Mouse (Mus musculus) midbrain, postnatal 0 days (tissue): ENCODE data around the gene Tmem145. TPM values are rescaled to one million over a fixed set of nuclear protein-coding genes. Genes with fewer than 3 reads are reported as not detected.

Experiments used
- ATAC-seq: fragments of 200-750 bp; cut with Nextera tagmentation; 2 replicates; pipeline ENCODE4 v1.8.0; 2017; ENCODE audit warnings: moderate number of reproducible peaks, mild to moderate bottlenecking, moderate TSS enrichment, moderate library complexity; ENCODE audit not compliant: low FRiP score
- DNase-seq: peaks from one replicate; pipeline ENCODE4 v3.0.0-alpha.2; 2015; ENCODE audit warnings: low spot score
- H3K27ac ChIP-seq: fragments of 300-500 bp; sonication (generic); 2 replicates; pipeline ENCODE4 v1.5.1; 2014; ENCODE audit warnings: low read depth, mild to moderate bottlenecking, low read length, mixed read lengths
- H3K27me3 ChIP-seq: fragments of 300-500 bp; sonication (generic); 2 replicates; pipeline ENCODE4 v1.6.1; 2014; ENCODE audit warnings: low read length, control low read depth, mixed read lengths; ENCODE audit not compliant: insufficient read depth
- H3K36me3 ChIP-seq: fragments of 300-500 bp; sonication (generic); 2 replicates; pipeline ENCODE4 v1.6.1; 2014; ENCODE audit warnings: low read length, control low read depth, mixed read lengths; ENCODE audit not compliant: insufficient read depth
- H3K4me1 ChIP-seq: fragments of 300-500 bp; sonication (generic); 2 replicates; pipeline ENCODE4 v1.6.1; 2014; ENCODE audit warnings: mild to moderate bottlenecking, control low read depth, antibody characterized with exemption, low read length, mixed read lengths; ENCODE audit not compliant: insufficient read depth
- H3K4me2 ChIP-seq: fragments of 300-500 bp; sonication (generic); 2 replicates; pipeline ENCODE4 v1.6.1; 2014; ENCODE audit warnings: low read depth, mild to moderate bottlenecking, low read length, mixed read lengths; ENCODE audit not compliant: poor library complexity, severe bottlenecking
- H3K4me3 ChIP-seq: fragments of 300-500 bp; sonication (generic); 2 replicates; pipeline ENCODE4 v1.5.1; 2014; ENCODE audit warnings: low read depth, mild to moderate bottlenecking, low read length, moderate library complexity
- H3K9ac ChIP-seq: fragments of 300-500 bp; sonication (generic); replicated peaks from 2 replicates; pipeline ENCODE4 v1.6.1; 2014; ENCODE audit warnings: mild to moderate bottlenecking, low read length, moderate library complexity, mixed read lengths; ENCODE audit not compliant: poor library complexity, severe bottlenecking
- H3K9me3 ChIP-seq: fragments of 300-500 bp; sonication (generic); 2 replicates; pipeline ENCODE4 v1.6.1; 2016; ENCODE audit warnings: low read length, control low read depth
- CTCF ChIP-seq: IDR thresholded peaks from 2 replicates; pipeline ENCODE4 v1.5.1; 2016; ENCODE audit warnings: antibody characterized with exemption, mild to moderate bottlenecking
- WGBS: fragments of 180-500 bp; shearing (Covaris S2); extraction: QIAGEN DNeasy Blood & Tissue Kit; methylation state at CpG from one replicate; pipeline ENCODE4 v1.1.7; 2014; 5-methylcytosine and 5-hydroxymethylcytosine counted together
- polyA plus RNA-seq: library from polyadenylated mRNA; unstranded; fragments of >200 nt; fragmentation: Nextera tagmentation; extraction: Ambion mirVana; gene quantifications from 2 replicates; pipeline ENCODE4 v1.2.1, GENCODE M21; 2015
- total RNA-seq: library from RNA; depleted of rRNA; stranded (reverse); fragments of >200 nt; gene quantifications from 2 replicates; pipeline ENCODE4 v1.2.3, GENCODE M21; 2014

The Tmem145 gene
- total and polyA plus RNA-seq, 2 experiments from 2014 or later = 105 to 143 TPM

DNA sequence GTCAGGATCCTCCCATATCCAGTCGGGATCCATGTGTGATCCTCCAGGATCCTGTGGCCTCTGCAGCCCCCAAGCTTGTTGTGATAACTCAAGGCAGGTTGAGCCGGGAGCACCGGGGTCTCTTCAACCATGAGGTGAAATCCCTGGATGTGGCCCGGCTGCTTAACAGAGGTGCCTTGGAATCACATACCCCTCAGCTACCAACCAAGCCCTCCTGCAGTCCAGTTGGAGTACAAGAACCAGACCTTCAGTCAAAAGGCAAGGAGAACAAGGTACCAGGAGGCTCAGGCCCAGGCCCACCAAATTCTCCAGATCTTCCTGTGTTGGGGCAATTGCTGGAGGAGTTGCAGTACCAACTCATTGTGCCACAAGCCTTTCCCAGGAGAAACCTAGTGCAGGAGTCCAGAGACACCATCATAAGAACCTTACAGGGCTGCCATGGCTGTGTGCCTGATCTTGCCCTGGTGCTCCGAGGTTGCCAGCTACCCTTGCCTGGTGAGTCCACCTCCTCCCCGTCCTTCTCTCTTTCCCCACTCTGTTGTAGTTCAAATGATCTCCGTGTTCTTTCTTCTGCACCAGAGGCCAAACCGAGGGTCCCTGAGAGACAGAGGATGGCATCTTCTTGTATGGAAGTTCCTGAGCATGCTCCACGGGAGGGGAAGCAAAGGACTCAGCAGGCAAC, 2.8 kb upstream of the Tmem145 start:
- H3K4me3 ChIP-seq = no peak overlapping the region
- no peak for TF ChIP-seq CTCF
- no peaks in the 10 kb centered on the region for H3K27me3 ChIP-seq
- H3K27ac ChIP-seq = no peak overlapping the region
- H3K9me3 ChIP-seq = no peaks in the 10 kb centered on the region
- DNase-seq = no peak
- no peak for ATAC-seq
- 0 out of 2 replicates have a peak, but pooled peaks cover 5% of the 10 kb centered on the region for H3K4me1 ChIP-seq
- H3K4me2 ChIP-seq = no peak overlapping the region
- peaks cover 8% of the 10 kb centered on the region; the same call in 1 of the 2 replicates for H3K36me3 ChIP-seq
- no peak overlapping the region for H3K9ac ChIP-seq
- 69% methylated on average over 9 of the region's 9 CpGs for WGBS

DNA sequence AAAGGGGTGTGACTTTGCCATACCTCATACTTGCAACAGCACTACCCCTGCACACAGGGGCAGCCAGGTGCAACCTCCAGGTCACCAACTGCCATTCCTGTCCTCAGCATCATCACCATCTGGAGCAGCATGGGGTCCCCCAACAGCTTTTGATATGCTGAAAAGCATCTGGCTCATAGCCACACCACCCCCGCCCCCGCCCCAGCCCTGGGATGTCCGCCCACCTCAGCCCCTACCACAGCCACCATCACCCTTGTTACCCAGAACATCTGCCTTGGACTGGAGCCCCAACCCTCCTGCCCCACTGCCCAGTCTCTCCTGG, 2.3 kb upstream of the Tmem145 start:
- no peak for DNase-seq
- ATAC-seq = no peak

DNA sequence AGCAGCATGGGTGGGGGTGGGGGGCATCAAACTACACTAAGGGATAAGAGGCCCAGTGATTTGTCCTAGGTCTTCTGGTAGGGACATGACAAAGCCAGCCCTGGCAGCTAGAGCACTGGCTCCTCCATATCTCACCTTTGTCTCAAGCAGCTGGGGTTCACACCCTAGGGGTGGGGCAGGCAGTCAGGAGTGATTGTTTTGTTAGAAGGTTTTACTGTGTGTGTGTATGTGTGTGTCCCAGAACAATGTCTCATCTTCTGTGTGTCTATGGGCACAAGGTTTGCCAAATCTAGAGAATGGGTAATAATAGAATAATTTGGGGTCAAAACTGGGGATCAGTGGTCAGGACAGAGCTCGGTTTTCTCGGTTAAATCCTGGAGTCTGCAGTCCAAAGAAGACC, 425 bp upstream of the Tmem145 start:
- Histone ChIP-seq H3K9me3 (no peaks in the 10 kb centered on the region), H3K36me3 (peaks cover 17% of the 10 kb centered on the region; the same call in 1 of the 2 replicates), H3K27me3 (no peaks in the 10 kb centered on the region), H3K9ac (peak overlapping the region; percentile 97), H3K4me3 (peak overlapping the region; percentile 63), H3K4me2 (peak overlapping the region; percentile 58), H3K27ac (peak overlapping the region; percentile 85; the same call in 1 of the 2 replicates), H3K4me1 (0 out of 2 replicates have a peak, but pooled peaks cover 5% of the 10 kb centered on the region)
- 0% methylated on average over 2 of the region's 2 CpGs for WGBS
- no peak for ATAC-seq
- no peak for TF ChIP-seq CTCF
- no peak for DNase-seq

More for the DNA sequence above, 2.3 kb upstream of the Tmem145 start:
- no peak overlapping the region for H3K4me3 ChIP-seq
- 0 out of 2 replicates have a peak, but pooled peaks cover 5% of the 10 kb centered on the region for H3K4me1 ChIP-seq
- H3K36me3 ChIP-seq = peaks cover 11% of the 10 kb centered on the region; the same call in 1 of the 2 replicates
- TF ChIP-seq CTCF = no peak
- H3K4me2 ChIP-seq = no peak overlapping the region
- 87% methylated on average over 3 of the region's 3 CpGs for WGBS
- H3K27ac ChIP-seq = no peak overlapping the region
- no peaks in the 10 kb centered on the region for H3K9me3 ChIP-seq
- H3K9ac ChIP-seq = no peak overlapping the region
- no peaks in the 10 kb centered on the region for H3K27me3 ChIP-seq

DNA sequence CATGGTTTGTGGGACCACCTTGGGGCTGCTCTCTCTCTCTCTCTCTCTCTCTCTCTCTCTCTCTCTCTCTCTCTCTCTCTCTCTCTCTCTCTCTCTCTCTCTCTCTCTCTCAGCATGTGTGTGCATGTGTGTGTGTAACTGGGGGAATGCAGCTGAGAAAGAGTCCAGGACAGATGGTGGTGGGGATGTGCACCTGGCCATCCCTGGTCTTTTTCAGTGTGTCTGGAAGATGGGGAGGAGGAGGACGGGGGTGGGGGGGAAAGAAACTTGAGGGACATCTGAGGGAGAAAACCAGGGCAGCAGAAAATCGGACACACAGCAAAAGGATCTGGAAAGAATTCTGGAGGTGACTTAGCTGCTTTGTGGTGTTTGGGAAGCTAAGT, 699 bp downstream of the Tmem145 start:
- Histone ChIP-seq H3K9ac (peak overlapping the region; percentile 97), H3K36me3 (peaks cover 20% of the 10 kb centered on the region)
- 33% methylated on average over 2 of the region's 2 CpGs for WGBS

DNA sequence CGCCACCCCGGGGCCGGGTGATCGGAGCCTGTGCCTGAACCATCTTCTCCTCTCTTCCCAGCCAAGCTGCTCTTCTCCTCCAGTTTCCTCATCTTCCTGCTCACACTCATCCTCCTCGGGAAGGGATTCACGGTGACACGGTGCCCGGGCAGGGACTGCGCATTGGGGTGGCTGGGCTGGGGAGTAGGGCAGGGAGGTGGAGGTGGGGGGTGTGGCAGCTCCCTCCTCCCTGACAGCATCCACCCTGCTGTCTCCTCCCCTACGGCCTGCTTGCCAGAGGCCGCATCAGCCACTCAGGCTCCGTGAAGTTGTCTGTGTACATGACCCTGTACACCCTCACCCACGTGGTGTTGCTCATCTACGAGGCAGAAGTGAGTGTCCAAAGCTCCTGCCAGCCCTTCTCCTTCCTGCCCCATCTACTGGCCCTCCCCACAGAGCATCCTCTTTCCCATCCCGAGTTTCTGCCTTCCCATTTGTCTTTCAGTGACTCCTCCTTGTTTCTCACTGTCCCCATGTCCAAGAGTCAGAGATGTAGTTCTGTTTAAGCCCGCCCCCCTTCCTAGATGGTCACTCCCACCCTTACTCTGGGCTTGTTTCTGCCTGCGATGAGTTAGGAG, 2.9 kb downstream of the Tmem145 start:
- Histone ChIP-seq H3K9me3 (no peaks in the 10 kb centered on the region), H3K4me1 (0 out of 2 replicates have a peak, but pooled peaks cover 5% of the 10 kb centered on the region), H3K4me3 (no peak overlapping the region), H3K9ac (no peak overlapping the region), H3K36me3 (peaks cover 31% of the 10 kb centered on the region), H3K27ac (no peak overlapping the region), H3K27me3 (peaks cover 20% of the 10 kb centered on the region; the same call in 1 of the 2 replicates), H3K4me2 (no peak overlapping the region)
- ATAC-seq (no peak), DNase-seq (no peak)
- TF ChIP-seq CTCF = no peak
- WGBS = 72% methylated on average over 17 of the region's 17 CpGs

More for the DNA sequence above, 699 bp downstream of the Tmem145 start:
- peak overlapping the region; percentile 58 for H3K4me2 ChIP-seq
- peak overlapping the region; percentile 85; the same call in 1 of the 2 replicates for H3K27ac ChIP-seq
- H3K4me1 ChIP-seq = 0 out of 2 replicates have a peak, but pooled peaks cover 5% of the 10 kb centered on the region
- no peak for DNase-seq
- TF ChIP-seq CTCF = no peak
- no peaks in the 10 kb centered on the region for H3K9me3 ChIP-seq
- H3K4me3 ChIP-seq = peak overlapping the region; percentile 63
- H3K27me3 ChIP-seq = 0 out of 2 replicates have a peak, but pooled peaks cover 3% of the 10 kb centered on the region
- ATAC-seq = no peak

DNA sequence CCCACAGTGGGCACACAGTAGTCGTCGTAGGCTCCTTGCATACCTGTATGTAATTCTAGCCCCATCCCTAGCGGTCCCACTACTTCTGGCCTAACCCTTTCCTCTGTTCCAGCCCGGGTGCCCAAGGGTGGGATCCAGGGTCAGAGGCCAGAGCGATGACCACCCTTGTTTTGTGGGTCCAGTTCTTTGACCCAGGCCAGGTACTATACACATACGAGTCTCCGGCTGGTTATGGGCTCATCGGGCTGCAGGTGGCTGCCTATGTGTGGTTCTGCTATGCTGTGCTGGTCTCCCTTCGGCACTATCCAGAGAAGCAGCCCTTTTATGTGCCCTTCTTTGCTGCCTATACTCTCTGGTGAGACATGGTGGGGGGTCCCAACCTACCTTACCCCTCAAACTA, 3.5 kb downstream of the Tmem145 start:
- WGBS = 91% methylated on average over 9 of the region's 9 CpGs
- H3K4me3 ChIP-seq = no peak overlapping the region
- no peak for DNase-seq
- ATAC-seq = no peak
- H3K36me3 ChIP-seq = peaks cover 31% of the 10 kb centered on the region
- 0 out of 2 replicates have a peak, but pooled peaks cover 5% of the 10 kb centered on the region for H3K4me1 ChIP-seq
- TF ChIP-seq CTCF = no peak
- H3K9me3 ChIP-seq = no peaks in the 10 kb centered on the region
- H3K27ac ChIP-seq = no peak overlapping the region
- H3K9ac ChIP-seq = no peak overlapping the region
- H3K4me2 ChIP-seq = no peak overlapping the region
- peaks cover 22% of the 10 kb centered on the region; the same call in 1 of the 2 replicates for H3K27me3 ChIP-seq
